In the genomic region with DNA sequence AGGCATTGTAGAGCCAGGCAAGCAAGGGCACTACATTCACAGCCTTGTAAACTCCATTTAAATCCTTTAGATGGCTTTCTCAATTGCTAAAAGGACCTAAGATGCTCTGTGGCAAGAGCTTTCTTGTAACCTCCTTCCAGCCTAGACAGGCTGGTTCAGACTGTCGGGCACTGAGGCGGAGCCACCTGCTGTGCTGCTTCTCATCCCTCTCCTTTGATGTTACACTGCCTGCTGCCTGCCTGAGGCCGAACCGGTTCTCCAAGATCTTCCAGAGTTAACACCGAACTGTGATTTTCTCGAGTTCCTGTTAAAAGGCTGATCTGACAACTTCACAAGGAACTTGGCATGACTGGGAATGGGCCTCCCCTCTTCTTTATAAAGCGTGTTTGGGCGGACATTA, we compare ENCODE assay signal across 13 mouse cellular contexts. TPM values are rescaled to one million over a fixed set of nuclear protein-coding genes. Genes with fewer than 3 reads are reported as not detected.
DNase-seq lines count a peak whose midpoint lies in the region; ATAC-seq and TF ChIP-seq lines count a peak whose summit lies in the region.
"Had no signal": no experiment of that assay in that cellular context is flagged by ENCODE, and none has a peak within 500 bp of the region (broad histone marks: within the 10 kb centered on the region; RNA-seq: fewer than 3 reads in every experiment).

No protein-coding gene starts in this region.

- DNase-seq in CD4-positive, CD25-positive, alpha-beta regulatory T cell, adult 2 months (ENCODE audit: low read depth, low spot score) = peak; percentile 51
- peak; percentile 33 for DNase-seq in thymus, adult 2 months
- DNase-seq in thymus, postnatal 10 days (ENCODE audit: low spot score in 2 of 2) = no peak
- peak; percentile 50 for DNase-seq in thymus, postnatal 4 days
- no peak for DNase-seq in ovary, postnatal 14 days (ENCODE audit: low spot score)
- no peak for DNase-seq in layer of hippocampus, postnatal 10 days (ENCODE audit: low spot score in 2 of 2)
- DNase-seq: cerebellum, postnatal 36 days; liver, postnatal 0 days; right cerebral cortex, postnatal 4 days had no signal

- no peak overlapping the region for H3K4me3 ChIP-seq in thymus, adult 2 months (ENCODE audit: control insufficient read depth, insufficient read depth, low read length)
- H3K4me3 ChIP-seq in limb, embryonic 15.5 days = no peak overlapping the region

- 29% methylated on average over 8 of the region's 8 CpGs for WGBS in thymus, adult 2 months
- 16% methylated on average over 8 of the region's 8 CpGs for WGBS in limb, embryonic 15.5 days

- ATAC-seq in CD4-positive, CD25-positive, alpha-beta regulatory T cell, adult 4 months = no peak
- no peak for ATAC-seq in limb, embryonic 15.5 days (ENCODE audit: insufficient number of reproducible peaks, low FRiP score, low TSS enrichment, low read depth)

- TF ChIP-seq CTCF in thymus, adult 2 months (IDR thresholded peaks at IDR 0.05; ENCODE audit: borderline replicate concordance, control insufficient read depth, extremely low read depth, insufficient read depth, low read length, poor library complexity) = no peak

- no peaks in the 10 kb centered on the region for H3K36me3 ChIP-seq in thymus, adult 2 months (ENCODE audit: control insufficient read depth, insufficient read depth, low read length)
- H3K36me3 ChIP-seq in limb, embryonic 15.5 days = no peaks in the 10 kb centered on the region

- no peaks in the 10 kb centered on the region for H3K9me3 ChIP-seq in limb, embryonic 15.5 days

- H3K27ac ChIP-seq in thymus, adult 2 months (ENCODE audit: control insufficient read depth, insufficient read depth, low read length) = no peak overlapping the region; the same call in 1 of the 2 replicates
- H3K27ac ChIP-seq in limb, embryonic 15.5 days = peak overlapping the region; percentile 76

- H3K9ac ChIP-seq in limb, embryonic 15.5 days = no peak overlapping the region
- H3K9ac ChIP-seq: liver, postnatal 0 days had no signal

- H3K4me1 ChIP-seq in thymus, adult 2 months (replicated peaks; ENCODE audit: control insufficient read depth, insufficient read depth, low read length) = peaks cover 24% of the 10 kb centered on the region
- no peaks in the 10 kb centered on the region; the same call in 1 of the 2 replicates for H3K4me1 ChIP-seq in limb, embryonic 15.5 days

- no peaks in the 10 kb centered on the region for H3K27me3 ChIP-seq in thymus, adult 2 months (ENCODE audit: control insufficient read depth, insufficient read depth, low read length)
- H3K27me3 ChIP-seq in limb, embryonic 15.5 days = no peaks in the 10 kb centered on the region

- no peak overlapping the region for H3K4me2 ChIP-seq in limb, embryonic 15.5 days

- TF ChIP-seq POLR2A in thymus, adult 2 months (IDR thresholded peaks at IDR 0.05; ENCODE audit: control insufficient read depth, extremely low read depth, insufficient read depth, low read length, poor library complexity) = no peak

RNA-seq across cellular contexts. Expression of a gene that starts 36.2 kb away (rescaled TPM):
- polyA plus RNA-seq in CD4-positive, CD25-positive, alpha-beta regulatory T cell, adult 4 months (2017; shearing (Covaris generic)) = not detected
- 0.22 TPM in 1 of 2 replicates, not detected in the other for polyA plus RNA-seq in thymus, adult 2 months (2012; rRNA removed)
- not detected in 2 replicates for polyA plus RNA-seq in limb, embryonic 15.5 days (2015; fragmentation: Nextera tagmentation; extraction: Ambion mirVana)
- total RNA-seq in layer of hippocampus, postnatal 10 days (2021) = under 1 TPM; 0.11 to 0.23 TPM
- polyA plus RNA-seq: heart, embryonic 16.5 days; liver, postnatal 0 days; neural tube, embryonic 11.5 days had no signal

RNA-seq across cellular contexts. Expression of a gene that starts 39.8 kb away (rescaled TPM):
- not detected for polyA plus RNA-seq in CD4-positive, CD25-positive, alpha-beta regulatory T cell, adult 4 months (2017; shearing (Covaris generic))
- polyA plus RNA-seq in thymus, adult 2 months (2012; rRNA removed) = not detected in 2 replicates
- not detected in 2 replicates for polyA plus RNA-seq in limb, embryonic 15.5 days (2015; fragmentation: Nextera tagmentation; extraction: Ambion mirVana)
- not detected for total RNA-seq in layer of hippocampus, postnatal 10 days (2021)
- polyA plus RNA-seq: neural tube, embryonic 11.5 days had no signal

RNA-seq across cellular contexts. Expression of a gene that starts 43.3 kb away (rescaled TPM):
- 10 to 100 TPM; 44.2 to 66.2 TPM for polyA plus RNA-seq in CD4-positive, CD25-positive, alpha-beta regulatory T cell, adult 4 months (2017; shearing (Covaris generic))
- 80.2 and 86.2 TPM in 2 replicates for polyA plus RNA-seq in thymus, adult 2 months (2012; rRNA removed)
- 29.1 and 30.6 TPM in 2 replicates for polyA plus RNA-seq in limb, embryonic 15.5 days (2015; fragmentation: Nextera tagmentation; extraction: Ambion mirVana)
- 10 to 100 TPM; 27.3 to 29.8 TPM for total RNA-seq in layer of hippocampus, postnatal 10 days (2021)

RNA-seq across cellular contexts. Expression of a gene that starts 50.6 kb away (rescaled TPM):
- polyA plus RNA-seq in CD4-positive, CD25-positive, alpha-beta regulatory T cell, adult 4 months (2017; shearing (Covaris generic)) = under 1 TPM; 0.27 to 0.81 TPM
- polyA plus RNA-seq in thymus, adult 2 months (2012; rRNA removed) = 28.7 and 32.8 TPM in 2 replicates
- 9.3 and 11.8 TPM in 2 replicates for polyA plus RNA-seq in limb, embryonic 15.5 days (2015; fragmentation: Nextera tagmentation; extraction: Ambion mirVana)
- 1 to 10 TPM; 2.8 to 3.1 TPM for total RNA-seq in layer of hippocampus, postnatal 10 days (2021)

Comparison
In these comparisons a context has a peak if more than half of its experiments do, and no peak if none do; other contexts are left out.
1. DNase-seq: peak in CD4-positive, CD25-positive, alpha-beta regulatory T cell, adult 2 months (single experiment), thymus, adult 2 months (single experiment) and thymus, postnatal 4 days (single experiment); none in thymus, postnatal 10 days (0 of 2), ovary, postnatal 14 days (single experiment) and layer of hippocampus, postnatal 10 days (0 of 2).